8 mouse cellular contexts compared by ENCODE assay signal in the genomic region with DNA sequence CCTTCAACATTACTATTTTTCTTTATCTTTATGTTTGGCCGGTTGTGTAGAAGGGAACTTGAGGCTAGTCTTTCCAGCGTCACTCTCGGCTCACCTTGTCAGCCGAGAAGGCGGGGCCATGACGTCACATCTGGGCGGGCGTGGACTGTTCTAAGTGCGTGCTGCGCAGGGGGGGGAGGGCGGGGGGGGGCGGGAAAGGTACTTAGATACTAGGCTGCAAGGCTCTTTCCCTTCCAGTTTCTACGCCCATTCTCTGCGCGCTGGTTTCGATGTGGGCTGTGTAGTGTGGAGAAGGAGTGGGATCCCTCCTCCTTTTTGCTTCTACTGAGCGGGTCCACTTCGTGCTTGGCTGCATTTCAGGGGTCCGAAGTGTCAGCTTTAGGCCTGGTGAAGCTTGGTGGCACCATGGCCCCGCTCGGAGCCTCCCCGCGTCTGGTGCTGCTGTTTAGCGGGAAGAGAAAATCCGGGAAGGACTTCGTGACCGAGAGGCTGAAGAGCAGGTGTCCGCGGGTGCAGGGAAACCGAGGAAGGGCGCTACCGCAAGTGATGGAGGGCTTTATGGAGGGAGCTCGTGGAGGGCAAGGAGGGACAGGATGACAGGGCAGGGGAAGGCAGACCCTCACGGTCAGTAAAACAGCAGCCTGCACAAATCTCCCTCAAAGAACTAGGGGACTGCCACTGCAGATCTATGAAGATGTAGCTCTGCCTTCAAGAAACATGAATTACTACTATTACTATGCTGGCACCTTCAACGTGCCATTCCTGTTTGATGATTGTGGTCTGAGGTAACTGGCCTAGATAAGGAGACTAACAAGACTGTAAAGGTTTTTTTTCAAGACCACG. TPM values are rescaled to one million over a fixed set of nuclear protein-coding genes. Genes with fewer than 3 reads are reported as not detected.
A peak's percentile ranks its signal among the peaks of the same experiment; 100 is the strongest.
DNase-seq lines count a peak whose midpoint lies in the region; ATAC-seq and TF ChIP-seq lines count a peak whose summit lies in the region.

No protein-coding gene starts in this region.

- peaks cover 26% of the 10 kb centered on the region for H3K4me1 ChIP-seq in hindbrain, embryonic 13.5 days (replicated peaks)

- peaks cover 19% of the 10 kb centered on the region for H3K36me3 ChIP-seq in hindbrain, embryonic 13.5 days

- peak overlapping the region; percentile 92 for H3K27ac ChIP-seq in hindbrain, embryonic 13.5 days

- H3K9ac ChIP-seq in hindbrain, embryonic 13.5 days: peak overlapping the region; percentile 85

- TF ChIP-seq CTCF in Patski (IDR thresholded peaks at IDR 0.05): no peak

- peak overlapping the region; percentile 60 for H3K4me3 ChIP-seq in hindbrain, embryonic 13.5 days

- POLR2A ChIA-PET in Patski (lab: Charles Lee): interaction anchor here (0.5 to 2.8 kb wide), 7 partner anchors 22 to 1504 kb away, joined by 3 to 9 read pairs (median 4); partner anchors contain the start of gene Pbxip1

- H3K27me3 ChIP-seq in Patski: no peaks in the 10 kb centered on the region
- no peaks in the 10 kb centered on the region for H3K27me3 ChIP-seq in hindbrain, embryonic 13.5 days

- 2% methylated on average over 34 of the region's 36 CpGs for WGBS in hindbrain, embryonic 13.5 days

- no peaks in the 10 kb centered on the region for H3K9me3 ChIP-seq in hindbrain, embryonic 13.5 days

- ATAC-seq in Patski: peak; percentile 36
- peak; percentile 92 for ATAC-seq in hindbrain, embryonic 13.5 days (ENCODE audit: low FRiP score)

- peak; percentile 57 for DNase-seq in Patski (ENCODE audit: low read depth, low spot score)
- DNase-seq in cerebellum, postnatal 10 days: peak; percentile 98 to 99
- DNase-seq in frontal cortex, postnatal 14 days (ENCODE audit: low spot score in 2 of 2): peak; percentile 74 to 86
- peak; percentile 85 to 93 for DNase-seq in layer of hippocampus, postnatal 14 days (ENCODE audit: low spot score in 2 of 2)
- DNase-seq in lung, postnatal 10 days: peak; percentile 95
- peak; percentile 83 for DNase-seq in ovary, postnatal 14 days (ENCODE audit: low spot score)
- DNase-seq in thymus, postnatal 10 days (ENCODE audit: low spot score in 2 of 2): peak; percentile 91 to 96

- in situ Hi-C loops in Patski (cut with MboI; ENCODE audit: low pct_unique_long_range_greater_than_20kb): no loop called here

- peak overlapping the region; percentile 71 for H3K4me2 ChIP-seq in hindbrain, embryonic 13.5 days

- CTCF ChIA-PET in Patski (lab: Charles Lee): interaction anchor here (0.7 to 4.8 kb wide), 12 partner anchors 9 to 120 kb away, joined by 3 to 22 read pairs (median 4); partner anchors contain the start of gene Pbxip1

RNA-seq across cellular contexts. Expression of gene Pmvk, which starts 4.8 kb away (rescaled TPM):
- polyA plus RNA-seq in Patski (2021): 40.7 TPM
- 101 and 105 TPM in 2 replicates for polyA plus RNA-seq in hindbrain, embryonic 13.5 days (2015; fragmentation: Nextera tagmentation; extraction: Ambion mirVana)
- 10 to 100 TPM; 35.3 to 38.7 TPM for total RNA-seq in layer of hippocampus, postnatal 14 days (2021)

RNA-seq across cellular contexts. Expression of gene Pbxip1, which starts 22.7 kb away (rescaled TPM):
- polyA plus RNA-seq in Patski (2021): 354 TPM
- polyA plus RNA-seq in hindbrain, embryonic 13.5 days (2015; fragmentation: Nextera tagmentation; extraction: Ambion mirVana): 19.4 and 20.4 TPM in 2 replicates
- total RNA-seq in layer of hippocampus, postnatal 14 days (2021): 10 to 100 TPM; 44.5 to 54.0 TPM

RNA-seq across cellular contexts. Expression of gene Pygo2, which starts 29.2 kb away (rescaled TPM):
- 68.4 TPM for polyA plus RNA-seq in Patski (2021)
- polyA plus RNA-seq in hindbrain, embryonic 13.5 days (2015; fragmentation: Nextera tagmentation; extraction: Ambion mirVana): 38.7 and 42.0 TPM in 2 replicates
- 10 to 100 TPM; 49.5 to 57.6 TPM for total RNA-seq in layer of hippocampus, postnatal 14 days (2021)

RNA-seq across cellular contexts. Expression of gene Shc1, which starts 40.9 kb away (rescaled TPM):
- polyA plus RNA-seq in Patski (2021): 174 TPM
- polyA plus RNA-seq in hindbrain, embryonic 13.5 days (2015; fragmentation: Nextera tagmentation; extraction: Ambion mirVana): 24.3 and 24.4 TPM in 2 replicates
- 10 to 100 TPM; 14.2 to 15.0 TPM for total RNA-seq in layer of hippocampus, postnatal 14 days (2021)

RNA-seq across cellular contexts. Expression of gene Cks1b, which starts 41.0 kb away (rescaled TPM):
- 162 TPM for polyA plus RNA-seq in Patski (2021)
- 116 and 121 TPM in 2 replicates for polyA plus RNA-seq in hindbrain, embryonic 13.5 days (2015; fragmentation: Nextera tagmentation; extraction: Ambion mirVana)
- 1 to 10 TPM; 4.6 to 6.5 TPM for total RNA-seq in layer of hippocampus, postnatal 14 days (2021)

Comparison
In these comparisons a context has a peak if more than half of its experiments do, and no peak if none do; other contexts are left out.
1. Peak in every context shown above with its lines: DNase-seq, ATAC-seq, H3K4me3 ChIP-seq and H3K27ac ChIP-seq.
2. RNA of gene Pbxip1, which starts 22.7 kb away (polyA plus RNA-seq): 354 TPM in Patski (single experiment); 19.4 to 20.4 TPM in hindbrain, embryonic 13.5 days; every median in the first group is over 10 times any median in the second.